Mouse (Mus musculus) cerebellum, adult 11 months (tissue): ENCODE measurements around the gene Tmeff2.

Experiments used
- DNase-seq: peaks from one replicate; pipeline ENCODE4 v3.0.0; 2022

Gene Tmeff2

DNA sequence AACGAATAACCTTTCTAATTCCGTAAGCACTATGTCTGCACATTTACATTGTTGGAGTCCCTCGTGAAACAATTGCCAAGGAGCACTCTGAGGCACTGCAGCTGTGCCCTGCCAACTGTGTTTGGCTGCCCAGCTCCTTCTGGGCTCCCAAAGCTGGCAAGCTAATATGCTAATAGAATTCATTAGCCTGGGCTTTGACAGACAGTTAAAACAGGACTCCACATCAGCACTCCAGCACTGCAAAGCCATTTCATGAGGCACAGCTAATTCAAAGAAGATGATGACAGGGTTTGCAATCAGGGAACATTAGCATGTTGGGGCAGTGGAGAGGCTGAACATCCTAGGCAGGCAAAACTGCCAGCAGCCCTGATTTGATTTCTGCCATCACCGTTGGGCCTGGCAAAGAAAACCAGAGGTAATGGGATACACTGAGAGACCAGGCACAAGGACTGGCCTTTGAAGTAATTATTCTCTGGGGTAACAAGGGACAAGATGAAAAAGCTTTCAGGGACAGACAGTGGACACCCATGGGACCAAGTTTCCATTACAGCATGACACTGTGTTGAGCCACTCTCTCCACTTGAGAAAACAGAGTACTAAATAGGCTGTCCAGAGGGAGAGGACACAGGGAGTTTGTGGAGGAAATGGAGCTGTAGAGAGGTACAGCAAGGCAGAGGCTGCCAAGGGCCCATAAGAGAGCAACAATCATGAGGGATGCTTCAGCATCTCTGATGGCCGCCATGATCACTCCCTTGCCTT is 316.0 kb downstream of the Tmeff2 start:
- DNase-seq, result no peak

DNA sequence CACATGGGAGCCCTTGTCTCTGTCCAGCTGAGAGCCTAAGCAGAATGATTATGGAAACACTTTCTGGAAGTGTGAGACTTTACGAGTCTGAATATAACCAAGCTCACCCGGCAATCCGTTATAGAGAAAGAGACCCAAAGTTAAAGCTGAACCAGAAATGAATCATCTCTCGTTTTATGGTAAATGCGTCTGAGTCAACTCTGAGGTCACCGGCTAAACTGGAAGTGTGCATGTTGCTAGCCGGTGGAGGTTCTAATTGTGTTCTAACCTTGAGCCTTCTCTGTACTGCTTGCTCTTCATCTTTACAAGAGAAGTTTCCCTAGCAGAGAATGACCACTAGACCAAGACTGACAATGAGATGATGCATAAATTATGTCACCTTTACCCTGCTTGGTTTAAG is 316.8 kb downstream of the Tmeff2 start:
- DNase-seq, result no peak

DNA sequence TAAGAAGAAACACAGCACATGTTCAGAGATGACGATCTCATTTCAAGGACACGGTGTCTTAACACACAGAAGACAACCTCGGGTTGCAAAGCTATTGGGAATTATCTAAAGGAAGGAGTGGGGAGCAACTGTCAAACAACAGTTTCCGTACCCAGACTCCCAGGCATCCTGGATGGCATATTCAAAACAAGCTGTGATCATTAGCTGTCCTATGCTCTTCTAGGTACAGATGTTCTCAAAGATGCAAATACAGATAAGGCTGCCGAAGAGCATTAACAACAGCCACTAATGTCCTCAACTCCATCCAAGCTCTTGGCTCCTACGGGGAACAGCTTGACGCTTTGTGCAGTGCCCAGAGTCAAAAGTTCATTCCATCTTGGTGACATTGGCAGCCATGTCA is 324.7 kb downstream of the Tmeff2 start:
- DNase-seq, result no peak
